Mouse (Mus musculus) midbrain, embryonic 11.5 days (tissue): ENCODE measurements around the gene Pcdh17. TPM values are rescaled to one million over a fixed set of nuclear protein-coding genes. Genes with fewer than 3 reads are reported as not detected.
A peak's percentile ranks its signal among the peaks of the same experiment; 100 is the strongest.

Source experiments
- ATAC-seq: fragments of 200-750 bp; cut with Nextera tagmentation; 2 replicates; pipeline ENCODE4 v1.8.0; 2017; ENCODE audit warnings: moderate TSS enrichment, moderate library complexity; ENCODE audit not compliant: low FRiP score
- DNase-seq: peaks from one replicate; pipeline ENCODE4 v3.0.0; 2015; ENCODE audit warnings: low spot score; ENCODE audit errors: missing footprints
- H3K27ac ChIP-seq: fragments of 300-500 bp; sonication (generic); 2 replicates; pipeline ENCODE4 v1.5.1; 2014; ENCODE audit warnings: low read depth, low read length
- H3K27me3 ChIP-seq: fragments of 300-500 bp; sonication (generic); 2 replicates; pipeline ENCODE4 v1.6.1; 2014; ENCODE audit warnings: mild to moderate bottlenecking, low read length, moderate library complexity, mixed read lengths; ENCODE audit not compliant: control insufficient read depth, insufficient read depth
- H3K36me3 ChIP-seq: fragments of 300-500 bp; sonication (generic); 2 replicates; pipeline ENCODE4 v1.6.1; 2014; ENCODE audit warnings: mild to moderate bottlenecking, low read length, moderate library complexity, mixed read lengths; ENCODE audit not compliant: control insufficient read depth, insufficient read depth
- H3K4me1 ChIP-seq: fragments of 300-500 bp; sonication (generic); 2 replicates; pipeline ENCODE4 v1.6.1; 2014; ENCODE audit warnings: low read length; ENCODE audit not compliant: control insufficient read depth, insufficient read depth
- H3K4me2 ChIP-seq: fragments of 300-500 bp; sonication (generic); 2 replicates; pipeline ENCODE4 v1.6.1; 2014; ENCODE audit warnings: mild to moderate bottlenecking, moderate library complexity
- H3K4me3 ChIP-seq: fragments of 300-500 bp; sonication (generic); 2 replicates; pipeline ENCODE4 v1.5.1; 2014; ENCODE audit warnings: low read depth, low read length
- H3K9ac ChIP-seq: fragments of 300-500 bp; sonication (generic); 2 replicates; pipeline ENCODE4 v1.6.1; 2014; ENCODE audit warnings: low read length
- H3K9me3 ChIP-seq: fragments of 300-500 bp; sonication (generic); 2 replicates; pipeline ENCODE4 v1.6.1; 2016; ENCODE audit warnings: low read length; ENCODE audit not compliant: control insufficient read depth
- WGBS: fragments of 180-500 bp; shearing (Covaris S2); extraction: QIAGEN DNeasy Blood & Tissue Kit; methylation state at CpG from one replicate; pipeline ENCODE4 v1.1.7; 2014; 5-methylcytosine and 5-hydroxymethylcytosine counted together
- polyA plus RNA-seq: library from polyadenylated mRNA; unstranded; fragments of >200 nt; fragmentation: Nextera tagmentation; extraction: Ambion mirVana; gene quantifications from 2 replicates; pipeline ENCODE4 v1.2.1, GENCODE M21; 2014

Gene Pcdh17
- polyA plus RNA-seq, 1 experiment from 2014 or later, result 3.3 TPM

GRCm38 (mm10) chr14:84545968-84546367, 102.6 kb downstream of the Pcdh17 start:
- ATAC-seq (no peak), DNase-seq (no peak)
- Histone ChIP-seq H3K27me3 (no peaks in the 10 kb centered on the region), H3K9me3 (no peaks in the 10 kb centered on the region), H3K27ac (no peak overlapping the region), H3K4me1 (no peaks in the 10 kb centered on the region), H3K4me2 (no peak overlapping the region), H3K9ac (no peak overlapping the region), H3K36me3 (no peaks in the 10 kb centered on the region), H3K4me3 (no peak overlapping the region)
- 58% methylated on average over 2 of the region's 2 CpGs for WGBS

DNA sequence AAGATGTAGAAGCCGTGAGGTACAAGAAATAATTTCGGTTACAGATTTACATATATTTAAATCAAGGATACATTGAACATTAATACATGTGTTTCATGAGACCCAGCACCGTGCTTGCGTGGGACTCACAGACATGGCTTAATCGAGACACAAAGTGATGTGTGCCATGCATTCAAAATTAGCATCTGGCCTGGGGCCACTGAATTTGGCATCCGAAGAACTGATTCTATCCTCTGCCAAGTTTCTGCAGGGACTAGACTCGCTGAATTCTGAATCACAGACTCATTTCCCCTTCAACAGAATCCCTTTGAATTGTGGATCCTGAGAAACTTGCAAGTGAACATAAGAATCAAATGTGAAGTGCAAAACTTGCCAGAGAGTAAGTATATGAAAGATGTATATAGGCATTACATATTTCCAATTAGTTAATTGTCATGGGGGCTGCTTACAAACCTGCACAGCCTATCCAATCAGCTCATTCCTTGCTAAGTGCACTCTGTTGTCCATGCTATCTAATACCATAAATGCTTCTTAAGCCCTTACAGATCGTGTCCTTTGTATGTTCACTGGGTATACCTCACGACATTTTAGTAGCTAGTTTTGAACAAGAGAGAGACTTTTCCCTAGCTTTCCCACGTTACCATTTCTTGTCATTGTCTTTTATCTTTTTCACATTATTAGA, 104.3 kb downstream of the Pcdh17 start:
- Histone ChIP-seq H3K27me3 (no peaks in the 10 kb centered on the region), H3K27ac (no peak overlapping the region), H3K4me2 (no peak overlapping the region), H3K36me3 (no peaks in the 10 kb centered on the region), H3K4me1 (no peaks in the 10 kb centered on the region), H3K9me3 (no peaks in the 10 kb centered on the region), H3K4me3 (no peak overlapping the region), H3K9ac (no peak overlapping the region)
- ATAC-seq (no peak), DNase-seq (peak; percentile 79)
- 84% methylated on average over 10 of the region's 10 CpGs for WGBS

DNA sequence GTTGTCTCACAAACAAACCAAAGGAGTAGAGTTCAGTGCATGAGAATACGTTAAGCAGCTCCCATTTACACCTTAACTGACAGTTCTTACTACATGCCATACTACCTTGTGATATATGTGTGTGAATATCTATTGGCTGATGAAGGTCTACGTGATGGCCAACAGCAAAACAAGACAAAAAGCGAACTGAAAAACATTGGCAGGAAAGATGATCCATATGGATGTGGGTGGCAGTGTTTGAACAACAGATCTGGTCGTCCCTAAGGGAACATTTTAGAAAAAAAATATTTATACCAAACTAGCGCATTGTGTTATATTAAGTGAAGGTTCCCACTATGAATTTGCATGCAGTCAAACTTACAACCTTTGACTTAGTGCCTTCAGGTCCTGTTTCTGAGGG, 108.2 kb downstream of the Pcdh17 start:
- ATAC-seq, result no peak
- H3K27me3 ChIP-seq, result no peaks in the 10 kb centered on the region
- DNase-seq, result no peak
- H3K4me2 ChIP-seq, result no peak overlapping the region
- 90% methylated on average over 5 of the region's 5 CpGs for WGBS
- H3K4me1 ChIP-seq, result no peaks in the 10 kb centered on the region
- no peak overlapping the region for H3K4me3 ChIP-seq
- H3K9ac ChIP-seq, result no peak overlapping the region
- no peaks in the 10 kb centered on the region for H3K9me3 ChIP-seq
- no peaks in the 10 kb centered on the region for H3K36me3 ChIP-seq
- H3K27ac ChIP-seq, result no peak overlapping the region

GRCm38 (mm10) chr14:84571071-84571470, 127.7 kb downstream of the Pcdh17 start:
- H3K27ac ChIP-seq, result no peak overlapping the region
- DNase-seq, result no peak
- H3K27me3 ChIP-seq, result no peaks in the 10 kb centered on the region
- no peak for ATAC-seq
- no peaks in the 10 kb centered on the region for H3K36me3 ChIP-seq
- H3K9ac ChIP-seq, result no peak overlapping the region
- H3K9me3 ChIP-seq, result no peaks in the 10 kb centered on the region
- H3K4me2 ChIP-seq, result no peak overlapping the region
- H3K4me1 ChIP-seq, result no peaks in the 10 kb centered on the region
- no peak overlapping the region for H3K4me3 ChIP-seq
